Mouse (Mus musculus): ENCODE measurements around the gene Phf2. TPM values are rescaled to one million over a fixed set of nuclear protein-coding genes. Genes with fewer than 3 reads are reported as not detected.

Gene Phf2
- total RNA-seq, 2 experiments from 2014 or later = 38.4 to 38.8 TPM

DNA sequence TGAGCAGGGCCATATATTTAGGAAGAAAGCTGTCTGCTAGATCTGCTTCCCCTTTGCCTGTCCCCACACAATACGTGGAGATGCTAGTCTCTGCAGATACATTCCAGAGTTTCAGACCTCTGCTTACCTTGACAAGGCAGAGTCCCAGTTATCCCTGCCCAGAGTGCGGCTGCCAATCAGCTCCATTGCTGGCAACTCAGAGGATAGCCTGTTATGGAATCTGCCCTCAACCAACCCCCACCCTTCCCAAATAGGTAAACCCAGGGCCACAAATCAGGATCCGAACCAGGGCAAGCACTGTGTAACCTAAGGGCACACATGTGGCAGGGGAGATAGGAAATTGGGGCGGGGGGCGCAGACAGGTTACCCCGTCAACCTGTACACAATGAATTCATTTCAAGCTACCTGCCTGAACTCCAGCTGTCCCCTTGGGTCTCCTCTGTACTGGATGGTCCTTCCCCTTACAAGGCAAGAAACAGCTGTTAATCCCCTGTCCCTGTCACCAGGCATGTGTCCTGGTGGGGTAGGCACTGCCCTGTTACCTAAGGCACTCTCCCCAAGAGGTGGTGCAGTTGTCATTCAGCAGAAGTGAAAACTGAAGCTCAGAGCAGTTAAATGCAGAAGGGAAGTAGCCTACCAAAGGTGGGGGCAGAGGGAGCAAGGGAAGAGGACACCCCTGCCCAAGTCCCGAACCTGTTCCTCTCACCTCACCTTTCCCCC, 1.1 kb upstream of the Phf2 start:
- Histone ChIP-seq H3K4me3 (peak overlapping the region; percentile 80), H3K27ac (peak overlapping the region; percentile 94; the same call in 1 of the 2 replicates)
- no peak for TF ChIP-seq CTCF (conservative IDR thresholded peaks at IDR 0.05)
- no peak for DNase-seq (ENCODE audit: low spot score in 2 of 2)

DNA sequence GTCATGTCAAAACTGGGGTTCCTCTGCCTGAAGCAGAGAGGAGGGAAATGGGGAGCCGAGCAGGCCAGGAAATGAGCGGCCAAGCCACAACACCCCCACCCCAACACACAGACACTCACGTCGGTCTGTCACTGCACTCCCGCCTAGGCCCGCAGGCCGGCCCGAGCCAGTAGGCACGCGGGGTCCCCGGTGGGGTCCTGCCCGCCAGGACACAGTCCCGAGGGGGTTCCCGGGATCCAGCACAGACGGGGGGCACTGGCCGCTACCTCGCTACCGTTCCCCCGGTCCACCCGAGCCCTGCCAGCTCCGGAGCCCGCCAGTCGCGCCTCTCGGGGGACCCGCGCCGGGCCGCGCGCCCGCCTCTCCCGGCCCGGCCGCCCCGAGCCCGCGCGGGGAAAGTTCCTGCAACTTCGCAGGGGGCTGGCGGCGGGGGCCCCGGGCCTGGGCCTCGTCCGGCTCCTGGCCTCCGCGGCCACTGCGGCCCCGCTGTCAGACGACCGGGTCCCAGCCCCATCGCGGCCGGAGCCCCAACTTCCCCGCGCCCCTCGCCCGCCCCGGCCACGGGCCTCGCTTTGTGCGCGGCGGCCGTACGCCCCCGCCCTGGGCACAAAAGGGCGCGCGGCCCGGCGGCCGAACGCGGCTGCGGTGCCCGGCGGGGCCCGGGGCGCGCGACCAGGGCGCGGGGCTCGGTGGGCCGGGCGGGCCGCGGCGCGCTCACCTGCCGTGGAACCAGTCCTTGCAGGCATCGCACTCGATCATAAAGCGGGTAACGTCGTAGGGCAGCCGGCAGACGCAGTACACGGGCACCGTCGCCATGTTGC, 759 bp downstream of the Phf2 start:
- DNase-seq (ENCODE audit: low spot score in 2 of 2) = no peak
- Histone ChIP-seq H3K4me3 (peak overlapping the region; percentile 80), H3K27ac (peak overlapping the region; percentile 88)
- no peak for TF ChIP-seq CTCF (conservative IDR thresholded peaks at IDR 0.05)

DNA sequence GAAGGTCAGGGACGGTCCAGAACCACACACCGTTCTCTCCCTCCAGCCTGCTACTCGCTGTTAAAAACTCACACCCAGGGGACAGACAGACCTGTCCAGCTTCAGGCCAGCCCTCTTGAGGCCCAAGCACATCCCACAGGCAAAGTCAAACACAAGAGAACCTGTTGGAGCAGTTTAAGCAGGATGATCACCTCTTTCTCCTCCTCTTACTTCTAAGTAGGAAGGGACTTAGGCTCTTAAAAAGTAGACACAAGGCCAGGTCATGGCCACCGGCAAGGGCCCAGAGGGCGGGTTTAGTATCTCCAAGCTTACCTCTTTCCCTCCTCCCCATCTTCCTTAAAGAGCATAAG, 1.3 kb downstream of the Phf2 start:
- no peak for DNase-seq (ENCODE audit: low spot score in 2 of 2)
- peak overlapping the region; percentile 88 for H3K27ac ChIP-seq
- peak overlapping the region; percentile 80 for H3K4me3 ChIP-seq
- TF ChIP-seq CTCF (conservative IDR thresholded peaks at IDR 0.05) = no peak

DNA sequence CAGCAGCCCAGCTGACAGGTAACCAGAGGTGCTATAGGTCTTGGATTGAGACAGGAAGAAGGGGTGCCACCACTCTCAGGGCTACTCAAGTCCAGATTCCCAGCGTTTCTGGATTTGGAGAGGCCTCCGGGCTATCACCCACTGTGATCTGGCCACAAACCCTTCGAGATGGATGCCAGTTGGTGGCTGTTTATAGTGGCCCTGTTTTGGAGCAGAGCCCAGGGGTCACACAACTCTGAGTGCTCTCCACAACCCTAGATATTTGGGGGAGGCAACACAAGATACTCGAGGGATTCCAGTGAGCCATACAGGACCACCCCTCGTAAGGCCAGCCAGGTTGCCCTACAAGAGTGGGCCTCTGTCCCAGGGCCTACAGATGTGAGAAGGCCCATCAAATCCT, 1.8 kb downstream of the Phf2 start:
- Histone ChIP-seq H3K4me3 (peak overlapping the region; percentile 80), H3K27ac (peak overlapping the region; percentile 88; the same call in 1 of the 2 replicates)
- TF ChIP-seq CTCF (conservative IDR thresholded peaks at IDR 0.05) = no peak
- DNase-seq (ENCODE audit: low spot score in 2 of 2) = no peak

DNA sequence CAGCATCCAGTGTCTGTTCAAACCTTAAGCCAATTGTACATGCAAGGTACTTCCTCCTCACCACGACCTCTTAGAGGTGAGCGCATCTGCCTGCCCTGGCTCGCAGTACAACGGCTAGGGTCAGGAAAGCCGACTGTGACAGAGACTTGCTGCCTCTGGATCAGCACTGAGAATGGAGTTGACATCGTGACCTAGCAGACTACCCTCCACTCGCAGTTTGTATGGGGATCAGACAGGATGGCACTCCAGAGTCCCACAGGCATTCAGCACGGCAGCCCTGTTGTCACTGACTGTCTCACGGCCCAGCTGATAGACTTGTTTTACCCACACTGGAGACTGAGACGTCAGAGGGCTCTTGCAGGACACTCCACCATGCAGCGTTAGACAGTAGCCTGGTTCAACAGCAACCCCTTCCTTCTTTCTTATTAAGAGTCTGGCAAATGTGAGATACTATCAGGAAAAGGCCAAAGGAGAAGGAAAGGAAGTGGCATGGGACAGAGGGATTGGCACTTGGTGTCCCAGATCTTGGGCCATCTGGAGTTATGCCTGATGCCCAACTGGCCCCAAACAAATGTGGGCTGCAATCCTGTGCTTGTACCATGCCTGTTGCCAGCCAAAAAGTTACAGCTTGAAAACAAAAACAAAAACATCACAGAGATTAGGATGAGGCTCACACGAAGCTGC, 6.1 kb downstream of the Phf2 start:
- Histone ChIP-seq H3K27ac (peak overlapping the region; percentile 40), H3K4me3 (no peak overlapping the region)
- TF ChIP-seq CTCF (conservative IDR thresholded peaks at IDR 0.05) = no peak
- no peak for DNase-seq (ENCODE audit: low spot score in 2 of 2)

DNA sequence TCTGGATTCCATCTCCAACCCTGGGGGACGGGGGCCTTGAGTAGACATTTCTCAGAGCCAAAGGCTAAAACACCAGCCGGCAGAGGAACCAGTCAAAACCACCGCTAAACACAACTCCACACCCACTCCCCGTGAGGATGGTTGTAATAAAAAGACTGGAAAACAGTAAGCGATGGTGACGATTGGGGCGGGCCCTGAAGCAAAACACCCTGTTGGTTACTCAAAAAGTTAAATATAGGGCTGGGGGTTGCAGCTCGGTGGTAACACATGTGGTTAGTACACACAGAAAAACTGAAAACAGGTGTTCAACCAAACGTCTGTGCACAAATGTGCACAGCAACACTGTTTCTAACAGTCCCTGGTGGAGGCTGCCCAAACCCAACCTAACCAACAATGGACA, 7.4 kb downstream of the Phf2 start:
- H3K4me3 ChIP-seq = no peak overlapping the region
- no peak for TF ChIP-seq CTCF (conservative IDR thresholded peaks at IDR 0.05)
- peak overlapping the region; percentile 40; the same call in 1 of the 2 replicates for H3K27ac ChIP-seq
- DNase-seq (ENCODE audit: low spot score in 2 of 2) = no peak

DNA sequence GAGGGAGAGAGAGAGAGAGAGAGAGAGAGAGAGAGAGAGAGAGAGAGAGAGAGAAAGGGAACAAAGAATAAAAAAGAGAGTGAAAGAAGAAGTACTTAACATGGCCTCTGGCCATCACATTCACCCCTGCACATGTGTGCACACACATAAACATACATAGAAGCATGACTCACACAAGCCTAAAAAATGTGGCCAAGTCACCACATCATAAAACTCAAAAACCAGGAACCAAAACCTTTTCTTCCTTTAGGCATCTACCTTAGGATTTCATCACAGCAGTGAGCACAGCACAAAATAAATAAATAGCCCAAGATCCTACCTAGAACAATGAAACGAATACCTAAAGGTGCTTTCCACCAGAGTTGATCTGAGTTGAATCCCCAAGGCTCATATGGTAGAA, 9.0 kb downstream of the Phf2 start:
- DNase-seq (ENCODE audit: low spot score in 2 of 2) = no peak
- no peak overlapping the region for H3K27ac ChIP-seq
- TF ChIP-seq CTCF (conservative IDR thresholded peaks at IDR 0.05) = no peak
- no peak overlapping the region for H3K4me3 ChIP-seq

DNA sequence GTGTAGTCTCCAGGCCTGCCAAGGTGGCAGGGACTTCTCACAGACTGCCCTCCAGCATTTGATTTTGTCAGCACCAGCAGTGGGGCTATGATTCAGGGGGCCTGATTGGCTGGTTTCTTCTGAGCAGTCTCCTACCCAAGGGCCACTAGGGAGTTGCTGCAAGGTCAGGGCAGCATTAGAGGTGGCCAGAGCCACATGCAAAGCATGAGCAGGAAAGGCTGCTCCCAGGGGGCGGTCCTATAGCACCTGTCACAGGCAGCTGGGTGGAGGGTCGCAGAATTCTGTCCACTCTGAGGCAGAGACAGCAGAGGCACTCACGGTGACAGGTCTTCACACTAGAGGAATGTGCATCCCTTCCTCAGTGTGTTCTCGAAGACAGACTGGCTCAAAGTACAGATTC, 12.1 kb downstream of the Phf2 start:
- Histone ChIP-seq H3K27ac (no peak overlapping the region), H3K4me3 (no peak overlapping the region)
- TF ChIP-seq CTCF (conservative IDR thresholded peaks at IDR 0.05) = no peak
- DNase-seq (ENCODE audit: low spot score in 2 of 2) = no peak

DNA sequence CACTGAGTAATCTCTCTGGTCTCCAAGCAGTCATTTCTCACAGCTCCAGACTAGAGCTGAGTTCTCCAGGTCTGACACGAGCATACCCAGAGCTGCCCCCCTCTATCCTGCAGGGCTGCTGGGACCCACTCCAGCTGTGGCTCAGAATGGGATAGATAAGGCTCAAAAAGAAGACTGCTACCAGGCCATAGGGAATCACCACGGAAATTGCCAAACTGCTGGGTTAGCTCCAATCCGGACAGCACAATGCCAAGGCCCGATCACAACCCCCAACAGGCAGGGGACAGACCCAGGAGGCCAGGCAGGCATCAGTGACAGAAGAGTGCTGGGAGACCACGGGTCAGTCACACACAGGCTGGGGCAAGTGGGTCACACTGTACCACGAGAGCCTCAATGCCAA, 12.9 kb downstream of the Phf2 start:
- no peak for TF ChIP-seq CTCF (conservative IDR thresholded peaks at IDR 0.05)
- no peak for DNase-seq (ENCODE audit: low spot score in 2 of 2)
- no peak overlapping the region for H3K4me3 ChIP-seq
- H3K27ac ChIP-seq = 0 out of 2 replicates have a peak overlapping the region, but pooled peaks have one; percentile 23

DNA sequence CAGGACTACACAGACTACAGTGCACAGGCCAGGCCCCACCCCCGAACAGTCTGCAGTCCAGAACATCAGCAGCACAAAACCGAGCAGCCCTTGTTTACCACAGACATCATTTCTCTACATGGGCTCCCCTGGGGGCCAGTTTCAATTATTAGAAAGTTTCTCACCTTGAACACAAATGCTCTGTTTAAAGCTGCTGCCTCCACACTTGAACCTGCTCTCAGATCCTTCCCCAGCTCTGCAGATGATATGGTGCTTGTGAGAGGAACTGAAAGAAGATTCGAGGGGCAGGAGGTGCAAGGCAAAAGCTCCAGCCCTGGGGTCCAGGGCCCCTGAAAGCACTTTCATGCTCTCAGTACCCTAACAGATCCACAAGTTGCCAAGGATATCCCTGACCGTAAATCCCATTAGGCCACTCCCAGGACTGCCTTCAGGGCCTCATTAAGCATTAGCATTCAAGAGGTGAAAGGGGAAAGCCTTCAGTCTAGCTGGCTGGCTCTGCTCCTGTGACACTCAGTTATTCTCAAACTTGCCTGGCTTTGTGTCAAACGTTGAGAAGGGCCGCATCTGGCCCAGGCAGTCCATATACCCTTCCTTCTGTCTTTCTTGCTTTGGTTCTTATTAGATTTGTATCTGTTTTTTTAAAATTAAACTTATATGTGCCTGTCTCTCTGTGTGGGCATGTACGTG, 13.5 kb downstream of the Phf2 start:
- no peak overlapping the region for H3K4me3 ChIP-seq
- no peak for TF ChIP-seq CTCF (conservative IDR thresholded peaks at IDR 0.05)
- H3K27ac ChIP-seq = 0 out of 2 replicates have a peak overlapping the region, but pooled peaks have one; percentile 23
- no peak for DNase-seq (ENCODE audit: low spot score in 2 of 2)

DNA sequence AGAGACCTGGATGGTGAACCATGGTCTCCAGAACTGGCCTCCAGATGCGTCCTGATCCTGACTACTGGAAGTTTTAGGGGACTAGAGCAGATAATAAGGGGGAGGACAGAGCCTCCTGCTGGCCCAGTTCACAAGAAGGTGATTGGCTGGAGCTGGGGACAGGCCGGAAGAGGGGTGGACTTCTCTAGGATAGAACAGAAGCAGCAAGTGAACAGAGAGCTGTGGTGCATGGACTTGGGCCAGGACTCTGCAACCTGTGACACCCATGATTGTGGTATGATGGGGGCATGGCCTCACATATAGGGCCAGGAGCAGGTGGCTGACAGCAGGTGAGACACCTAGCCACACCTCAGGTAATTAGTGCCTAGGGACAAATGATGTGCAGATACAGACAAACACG, 17.0 kb downstream of the Phf2 start:
- no peak for TF ChIP-seq CTCF (conservative IDR thresholded peaks at IDR 0.05)
- H3K27ac ChIP-seq = no peak overlapping the region
- no peak for DNase-seq (ENCODE audit: low spot score in 2 of 2)
- no peak overlapping the region for H3K4me3 ChIP-seq

DNA sequence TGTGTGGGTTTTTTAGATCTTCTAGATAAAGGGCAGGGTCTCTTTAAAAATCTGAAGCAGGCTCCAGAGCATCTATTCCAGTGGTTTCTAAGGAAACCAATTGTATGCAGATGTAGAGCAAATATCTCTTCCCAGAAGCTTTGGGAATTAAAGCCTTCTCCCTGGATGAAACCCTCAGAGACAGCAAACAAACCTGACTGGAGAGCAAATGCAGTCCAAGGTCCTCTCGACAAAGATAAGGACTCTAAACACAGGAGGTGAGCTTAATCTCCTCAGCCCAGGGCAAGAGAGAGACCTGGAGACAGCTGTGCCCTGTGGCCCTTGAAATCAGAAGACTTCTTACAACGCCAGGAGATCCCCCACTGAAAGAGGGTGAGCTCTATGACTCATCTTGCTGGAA, 17.4 kb downstream of the Phf2 start:
- Histone ChIP-seq H3K27ac (no peak overlapping the region), H3K4me3 (no peak overlapping the region)
- TF ChIP-seq CTCF (conservative IDR thresholded peaks at IDR 0.05) = no peak
- no peak for DNase-seq (ENCODE audit: low spot score in 2 of 2)

DNA sequence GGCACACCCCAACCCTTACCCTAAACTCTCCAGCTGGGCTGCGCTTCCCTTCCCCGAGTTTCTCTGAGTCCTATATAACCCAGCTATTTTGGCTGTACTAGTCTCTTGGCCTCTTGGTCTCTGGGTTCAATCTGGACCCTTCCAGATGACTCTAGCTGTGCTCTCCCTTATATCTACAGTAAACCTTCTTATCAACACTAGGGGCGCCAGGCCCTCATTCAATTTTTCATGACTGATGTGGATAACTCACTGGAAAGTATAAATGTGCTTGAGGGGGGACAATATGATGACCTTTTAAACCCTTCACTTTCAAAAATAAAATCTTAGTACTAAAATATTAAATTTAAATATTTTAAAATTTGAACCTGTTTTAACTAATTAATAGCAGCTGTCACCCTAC, 18.1 kb downstream of the Phf2 start:
- Histone ChIP-seq H3K4me3 (no peak overlapping the region), H3K27ac (no peak overlapping the region)
- no peak for DNase-seq (ENCODE audit: low spot score in 2 of 2)
- peak; percentile 79 for TF ChIP-seq CTCF (conservative IDR thresholded peaks at IDR 0.05)

All from layer of hippocampus, adult 2 months (tissue).